Mouse (Mus musculus) lung, postnatal 0 days (tissue): ENCODE data around the gene Slc25a25. TPM values are rescaled to one million over a fixed set of nuclear protein-coding genes. Genes with fewer than 3 reads are reported as not detected.
"Not testable (repeated sequence)": the region's sequence is repeated elsewhere in the genome, so short reads cannot be mapped to it uniquely, and the experiment has no call there.

Experiments
- ATAC-seq: fragments of 200-750 bp; cut with Nextera tagmentation; 2 replicates; pipeline ENCODE4 v1.8.0; 2017; ENCODE audit warnings: moderate library complexity
- DNase-seq: peaks from one replicate; pipeline ENCODE4 v3.0.0-alpha.2; 2016; ENCODE audit warnings: low spot score
- H3K27ac ChIP-seq: fragments of 300-500 bp; sonication (generic); 2 replicates; pipeline ENCODE4 v1.5.1; 2014; ENCODE audit warnings: antibody characterized with exemption, mild to moderate bottlenecking, low read length, mixed read lengths
- H3K27me3 ChIP-seq: fragments of 300-500 bp; sonication (generic); replicated peaks from 2 replicates; pipeline ENCODE4 v1.6.1; 2014; ENCODE audit warnings: low read length, mixed read lengths; ENCODE audit not compliant: insufficient read depth
- H3K36me3 ChIP-seq: fragments of 300-500 bp; sonication (generic); 2 replicates; pipeline ENCODE4 v1.6.1; 2014; ENCODE audit warnings: low read length, mixed read lengths; ENCODE audit not compliant: insufficient read depth
- H3K4me1 ChIP-seq: fragments of 300-500 bp; sonication (generic); 2 replicates; pipeline ENCODE4 v1.6.1; 2014; ENCODE audit warnings: antibody characterized with exemption, low read depth, low read length, mixed read lengths; ENCODE audit not compliant: insufficient read depth
- H3K4me2 ChIP-seq: fragments of 300-500 bp; sonication (generic); replicated peaks from 2 replicates; pipeline ENCODE4 v1.6.1; 2014; ENCODE audit warnings: low read depth, mild to moderate bottlenecking, low read length, moderate library complexity, mixed read lengths
- H3K4me3 ChIP-seq: fragments of 300-500 bp; sonication (generic); 2 replicates; pipeline ENCODE4 v1.5.1; 2014; ENCODE audit warnings: low read depth, low read length
- H3K9ac ChIP-seq: fragments of 300-500 bp; sonication (generic); replicated peaks from 2 replicates; pipeline ENCODE4 v1.6.1; 2014; ENCODE audit warnings: low read depth, mild to moderate bottlenecking
- H3K9me3 ChIP-seq: fragments of 300-500 bp; sonication (generic); 2 replicates; pipeline ENCODE4 v1.6.1; 2016; ENCODE audit warnings: low read length, mixed read lengths
- CTCF ChIP-seq: IDR thresholded peaks from 2 replicates; pipeline ENCODE4 v1.5.1; 2016; ENCODE audit warnings: antibody characterized with exemption, mild to moderate bottlenecking
- EP300 ChIP-seq: IDR thresholded peaks from 2 replicates; pipeline ENCODE4 v1.6.1; 2016; ENCODE audit warnings: antibody characterized with exemption, mild to moderate bottlenecking, control low read depth
- WGBS: fragments of 180-500 bp; shearing (Covaris S2); extraction: QIAGEN DNeasy Blood & Tissue Kit; methylation state at CpG from one replicate; pipeline ENCODE4 v1.1.7; 2014; 5-methylcytosine and 5-hydroxymethylcytosine counted together
- polyA plus RNA-seq: library from polyadenylated mRNA; unstranded; fragments of >200 nt; fragmentation: Nextera tagmentation; extraction: Ambion mirVana; gene quantifications from 2 replicates; pipeline ENCODE4 v1.2.1, GENCODE M21; 2015

The Slc25a25 gene
- polyA plus RNA-seq, 1 experiment from 2014 or later: 16.7 TPM

GRCm38 (mm10) chr2:32484933-32485332 is 33.7 kb upstream of the Slc25a25 start:
- H3K4me1 ChIP-seq: no peaks in the 10 kb centered on the region
- H3K9me3 ChIP-seq: no peaks in the 10 kb centered on the region
- no peak overlapping the region for H3K27ac ChIP-seq
- no peak overlapping the region for H3K4me2 ChIP-seq
- H3K4me3 ChIP-seq: no peak overlapping the region
- no peaks in the 10 kb centered on the region for H3K27me3 ChIP-seq
- no peak overlapping the region for H3K9ac ChIP-seq
- DNase-seq: no peak
- WGBS: 82% methylated on average over 6 of the region's 6 CpGs
- no peaks in the 10 kb centered on the region for H3K36me3 ChIP-seq
- no peak for ATAC-seq
- TF ChIP-seq EP300 (no peak), CTCF (no peak)

GRCm38 (mm10) chr2:32483179-32483875 is 32.1 kb upstream of the Slc25a25 start:
- no peak for TF ChIP-seq EP300
- peak; percentile 58 for TF ChIP-seq CTCF
- DNase-seq (peak; percentile 43), ATAC-seq (peak; percentile 54)
- WGBS: 66% methylated on average over 9 of the region's 9 CpGs
- no peaks in the 10 kb centered on the region for H3K36me3 ChIP-seq
- H3K9me3 ChIP-seq: no peaks in the 10 kb centered on the region
- H3K4me1 ChIP-seq: no peaks in the 10 kb centered on the region
- H3K4me3 ChIP-seq: no peak overlapping the region
- no peak overlapping the region for H3K27ac ChIP-seq
- no peak overlapping the region for H3K9ac ChIP-seq
- no peaks in the 10 kb centered on the region for H3K27me3 ChIP-seq
- H3K4me2 ChIP-seq: no peak overlapping the region

GRCm38 (mm10) chr2:32482351-32482750 is 31.1 kb upstream of the Slc25a25 start:
- peak overlapping the region; percentile 43; the same call in 1 of the 2 replicates for H3K27ac ChIP-seq
- ATAC-seq: no peak
- 88% methylated on average over 8 of the region's 8 CpGs for WGBS

GRCm38 (mm10) chr2:32475361-32475760 is 24.1 kb upstream of the Slc25a25 start:
- not testable (repeated sequence) for H3K4me1 ChIP-seq, H3K4me3 ChIP-seq, DNase-seq, H3K9ac ChIP-seq, H3K9me3 ChIP-seq, H3K27me3 ChIP-seq, H3K4me2 ChIP-seq, H3K36me3 ChIP-seq, H3K27ac ChIP-seq, ATAC-seq
- 96% methylated on average over 3 of the region's 9 CpGs for WGBS

More at GRCm38 (mm10) chr2:32482351-32482750, 31.1 kb upstream of the Slc25a25 start:
- Histone ChIP-seq H3K27me3 (no peaks in the 10 kb centered on the region), H3K9me3 (no peaks in the 10 kb centered on the region), H3K4me2 (no peak overlapping the region), H3K9ac (no peak overlapping the region), H3K4me1 (no peaks in the 10 kb centered on the region), H3K4me3 (no peak overlapping the region), H3K36me3 (no peaks in the 10 kb centered on the region)
- TF ChIP-seq CTCF (no peak), EP300 (no peak)
- DNase-seq: no peak

GRCm38 (mm10) chr2:32471681-32472061 is 20.4 kb upstream of the Slc25a25 start:
- Histone ChIP-seq H3K9ac (no peak overlapping the region), H3K4me2 (no peak overlapping the region), H3K27ac (no peak overlapping the region), H3K9me3 (no peaks in the 10 kb centered on the region), H3K36me3 (no peaks in the 10 kb centered on the region), H3K27me3 (no peaks in the 10 kb centered on the region), H3K4me1 (no peaks in the 10 kb centered on the region), H3K4me3 (no peak overlapping the region)
- ATAC-seq: peak; percentile 80
- 67% methylated on average over 6 of the region's 6 CpGs for WGBS
- peak; percentile 57 for DNase-seq
- TF ChIP-seq CTCF (peak; percentile 54), EP300 (no peak)

GRCm38 (mm10) chr2:32471001-32471680 is 19.9 kb upstream of the Slc25a25 start:
- peak; percentile 62 for ATAC-seq
- TF ChIP-seq EP300: 0 out of 2 replicates have a peak, but pooled peaks have one; percentile 17
- no peak for TF ChIP-seq CTCF

More at GRCm38 (mm10) chr2:32471001-32471680, 19.9 kb upstream of the Slc25a25 start:
- Histone ChIP-seq H3K27ac (no peak overlapping the region), H3K4me2 (no peak overlapping the region), H3K9me3 (no peaks in the 10 kb centered on the region), H3K4me3 (no peak overlapping the region), H3K9ac (no peak overlapping the region), H3K4me1 (no peaks in the 10 kb centered on the region), H3K27me3 (no peaks in the 10 kb centered on the region), H3K36me3 (no peaks in the 10 kb centered on the region)
- WGBS: 54% methylated on average over 6 of the region's 6 CpGs
- peak; percentile 46 for DNase-seq
